Mouse (Mus musculus) limb, embryonic 10.5 days (tissue): ENCODE measurements around the gene Ambp. TPM values are rescaled to one million over a fixed set of nuclear protein-coding genes. Genes with fewer than 3 reads are reported as not detected.

Source experiments
- DNase-seq: peaks from one replicate; pipeline ENCODE4 v3.0.0-alpha.2; 2017; ENCODE audit warnings: low spot score
- H3K27ac ChIP-seq: fragments of 300-500 bp; sonication (generic); 2 replicates; pipeline ENCODE4 v1.5.1; 2016; ENCODE audit warnings: mild to moderate bottlenecking
- H3K27me3 ChIP-seq: fragments of 300-500 bp; sonication (generic); 2 replicates; pipeline ENCODE4 v1.6.1; 2016; ENCODE audit warnings: low read depth, mild to moderate bottlenecking; ENCODE audit not compliant: poor library complexity, severe bottlenecking
- H3K36me3 ChIP-seq: fragments of 300-500 bp; sonication (generic); 2 replicates; pipeline ENCODE4 v1.6.1; 2016; ENCODE audit warnings: mild to moderate bottlenecking, moderate library complexity
- H3K4me1 ChIP-seq: fragments of 300-500 bp; sonication (generic); 2 replicates; pipeline ENCODE4 v1.6.1; 2016
- H3K4me3 ChIP-seq: fragments of 300-500 bp; sonication (generic); 2 replicates; pipeline ENCODE4 v1.5.1; 2016; ENCODE audit warnings: mild to moderate bottlenecking, moderate library complexity
- H3K9me3 ChIP-seq: fragments of 300-500 bp; sonication (generic); replicated peaks from 2 replicates; pipeline ENCODE4 v1.6.1; 2016; ENCODE audit warnings: mild to moderate bottlenecking
- WGBS: fragments of 180-500 bp; shearing (Covaris S2); methylation state at CpG from one replicate; pipeline ENCODE4 v1.1.7; 2016; 5-methylcytosine and 5-hydroxymethylcytosine counted together
- polyA plus RNA-seq: library from polyadenylated mRNA; unstranded; fragments of >200 nt; fragmentation: Nextera tagmentation; extraction: Ambion mirVana; gene quantifications from 2 replicates; pipeline ENCODE4 v1.2.1, GENCODE M21; 2016

Ambp gene
- polyA plus RNA-seq, 1 experiment from 2014 or later: 0.19 TPM

- no peak for DNase-seq
- no peaks in the 10 kb centered on the region for H3K36me3 ChIP-seq
- WGBS: 92% methylated on average over 7 of the region's 7 CpGs
- no peak overlapping the region for H3K27ac ChIP-seq
- H3K4me3 ChIP-seq: no peak overlapping the region
- no peaks in the 10 kb centered on the region; the same call in 1 of the 2 replicates for H3K27me3 ChIP-seq
- H3K9me3 ChIP-seq: no peaks in the 10 kb centered on the region
- H3K4me1 ChIP-seq: no peaks in the 10 kb centered on the region
These were observed 3.6 kb upstream of the Ambp start for GRCm38 (mm10) chr4:63158192-63158591.

GRCm38 (mm10) chr4:63156726-63157634 lies 2.4 kb upstream of the Ambp start:
- H3K4me1 ChIP-seq: no peaks in the 10 kb centered on the region
- H3K36me3 ChIP-seq: no peaks in the 10 kb centered on the region
- H3K4me3 ChIP-seq: no peak overlapping the region
- no peaks in the 10 kb centered on the region for H3K9me3 ChIP-seq
- WGBS: 71% methylated on average over 8 of the region's 8 CpGs
- H3K27me3 ChIP-seq: no peaks in the 10 kb centered on the region; the same call in 1 of the 2 replicates
- DNase-seq: no peak
- no peak overlapping the region for H3K27ac ChIP-seq

- 80% methylated on average over 2 of the region's 2 CpGs for WGBS
- Histone ChIP-seq H3K27ac (no peak overlapping the region), H3K4me3 (no peak overlapping the region), H3K9me3 (no peaks in the 10 kb centered on the region), H3K36me3 (no peaks in the 10 kb centered on the region), H3K4me1 (no peaks in the 10 kb centered on the region), H3K27me3 (no peaks in the 10 kb centered on the region; the same call in 1 of the 2 replicates)
- no peak for DNase-seq
These were observed 997 bp upstream of the Ambp start for GRCm38 (mm10) chr4:63155596-63155995.

GRCm38 (mm10) chr4:63154028-63154427 lies 571 bp downstream of the Ambp start:
- Histone ChIP-seq H3K9me3 (no peaks in the 10 kb centered on the region), H3K27me3 (no peaks in the 10 kb centered on the region; the same call in 1 of the 2 replicates), H3K4me3 (no peak overlapping the region), H3K27ac (no peak overlapping the region), H3K36me3 (no peaks in the 10 kb centered on the region), H3K4me1 (no peaks in the 10 kb centered on the region)
- WGBS: 57% methylated on average over 4 of the region's 4 CpGs
- no peak for DNase-seq

GRCm38 (mm10) chr4:63151127-63151526 lies 3.5 kb downstream of the Ambp start:
- Histone ChIP-seq H3K9me3 (no peaks in the 10 kb centered on the region), H3K36me3 (no peaks in the 10 kb centered on the region), H3K27me3 (no peaks in the 10 kb centered on the region), H3K27ac (no peak overlapping the region), H3K4me3 (no peak overlapping the region), H3K4me1 (no peaks in the 10 kb centered on the region)
- WGBS: 94% methylated on average over 6 of the region's 6 CpGs
- DNase-seq: no peak

GRCm38 (mm10) chr4:63147268-63147667 lies 7.3 kb downstream of the Ambp start:
- Histone ChIP-seq H3K4me1 (no peaks in the 10 kb centered on the region), H3K36me3 (no peaks in the 10 kb centered on the region), H3K9me3 (no peaks in the 10 kb centered on the region), H3K4me3 (no peak overlapping the region), H3K27ac (no peak overlapping the region), H3K27me3 (no peaks in the 10 kb centered on the region)
- 95% methylated on average over 6 of the region's 6 CpGs for whole genome bisulfite sequencing
- no peak for DNase-seq

- Histone ChIP-seq H3K4me1 (no peaks in the 10 kb centered on the region), H3K27ac (no peak overlapping the region), H3K9me3 (no peaks in the 10 kb centered on the region), H3K4me3 (no peak overlapping the region), H3K36me3 (peaks cover 54% of the 10 kb centered on the region), H3K27me3 (no peaks in the 10 kb centered on the region)
- DNase-seq: no peak
- WGBS: 95% methylated on average over 5 of the region's 5 CpGs
These were observed 24.5 kb downstream of the Ambp start for GRCm38 (mm10) chr4:63129891-63130624.

GRCm38 (mm10) chr4:63124861-63125466 lies 29.6 kb downstream of the Ambp start:
- H3K27ac ChIP-seq: no peak overlapping the region
- no peaks in the 10 kb centered on the region for H3K4me1 ChIP-seq
- no peak for DNase-seq
- no peaks in the 10 kb centered on the region for H3K27me3 ChIP-seq
- WGBS: 88% methylated on average over 8 of the region's 8 CpGs
- H3K4me3 ChIP-seq: no peak overlapping the region
- no peaks in the 10 kb centered on the region for H3K9me3 ChIP-seq
- peaks cover 50% of the 10 kb centered on the region for H3K36me3 ChIP-seq

GRCm38 (mm10) chr4:63118639-63119437 lies 35.8 kb downstream of the Ambp start:
- WGBS: 84% methylated on average over 5 of the region's 5 CpGs
- Histone ChIP-seq H3K4me3 (no peak overlapping the region), H3K4me1 (no peaks in the 10 kb centered on the region), H3K9me3 (no peaks in the 10 kb centered on the region), H3K36me3 (peaks cover 76% of the 10 kb centered on the region), H3K27me3 (no peaks in the 10 kb centered on the region), H3K27ac (no peak overlapping the region)
- DNase-seq: peak; percentile 87

- peaks cover 56% of the 10 kb centered on the region for H3K36me3 ChIP-seq
- 96% methylated on average over 8 of the region's 8 CpGs for WGBS
These were observed 48.9 kb downstream of the Ambp start for GRCm38 (mm10) chr4:63105651-63106050.

GRCm38 (mm10) chr4:63102025-63102424 lies 52.6 kb downstream of the Ambp start:
- H3K27ac ChIP-seq: no peak overlapping the region
- 96% methylated on average over 4 of the region's 4 CpGs for WGBS
- no peak for DNase-seq
- H3K27me3 ChIP-seq: no peaks in the 10 kb centered on the region
- H3K4me3 ChIP-seq: no peak overlapping the region
- H3K9me3 ChIP-seq: no peaks in the 10 kb centered on the region
- H3K36me3 ChIP-seq: peaks cover 69% of the 10 kb centered on the region
- no peaks in the 10 kb centered on the region for H3K4me1 ChIP-seq

More at GRCm38 (mm10) chr4:63105651-63106050, 48.9 kb downstream of the Ambp start:
- no peaks in the 10 kb centered on the region for H3K27me3 ChIP-seq
- H3K27ac ChIP-seq: no peak overlapping the region
- no peak for DNase-seq
- H3K4me1 ChIP-seq: no peaks in the 10 kb centered on the region
- no peak overlapping the region for H3K4me3 ChIP-seq
- no peaks in the 10 kb centered on the region for H3K9me3 ChIP-seq

GRCm38 (mm10) chr4:63100478-63100877 lies 54.1 kb downstream of the Ambp start:
- Histone ChIP-seq H3K9me3 (no peaks in the 10 kb centered on the region), H3K36me3 (peaks cover 74% of the 10 kb centered on the region), H3K4me1 (no peaks in the 10 kb centered on the region), H3K27ac (no peak overlapping the region), H3K4me3 (no peak overlapping the region), H3K27me3 (no peaks in the 10 kb centered on the region)
- 95% methylated on average over 11 of the region's 11 CpGs for WGBS
- no peak for DNase-seq
